Mouse (Mus musculus) layer of hippocampus, postnatal 36 days (tissue): ENCODE measurements around the gene Atp13a3. TPM values are rescaled to one million over a fixed set of nuclear protein-coding genes. Genes with fewer than 3 reads are reported as not detected.
"Not testable (repeated sequence)": the region's sequence is repeated elsewhere in the genome, so short reads cannot be mapped to it uniquely, and the experiment has no call there.

Source experiments
- DNase-seq, 2 experiments: peaks; one replicate each; pipeline ENCODE4 v3.0.0; 2022
- total RNA-seq, 2 experiments: library from RNA; stranded (reverse); gene quantifications; 2 replicates each; pipeline ENCODE4 v1.2.3; 2021

The Atp13a3 gene
- total RNA-seq, 2 experiments from 2014 or later = 70.7 to 72.1 TPM

GRCm38 (mm10) chr16:30412680-30413079, 6.9 kb upstream of the Atp13a3 start:
- no peak for DNase-seq

DNA sequence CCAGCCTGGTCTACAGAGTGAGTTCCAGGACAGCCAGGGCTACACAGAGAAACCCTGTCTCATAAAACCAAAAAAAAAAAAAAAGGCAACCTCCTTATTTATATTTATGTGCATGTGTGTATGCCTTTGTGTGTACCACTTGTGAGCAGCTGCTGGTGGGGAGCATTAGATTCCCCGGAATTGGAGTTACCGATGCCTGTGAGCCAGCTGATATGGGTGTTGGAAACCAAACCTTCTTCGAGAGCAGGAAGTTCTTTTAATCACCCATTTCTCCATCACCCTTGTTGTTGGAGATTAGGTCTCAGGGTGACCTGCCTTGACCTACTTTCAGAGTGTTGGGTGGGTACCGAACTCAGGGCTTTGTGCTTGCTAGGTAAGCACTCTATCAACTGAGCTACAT, 5.1 kb upstream of the Atp13a3 start:
- no peak for DNase-seq

GRCm38 (mm10) chr16:30407513-30407912, 1.7 kb upstream of the Atp13a3 start:
- no peak for DNase-seq

GRCm38 (mm10) chr16:30403528-30403927, 2.2 kb downstream of the Atp13a3 start:
- DNase-seq = no peak

DNA sequence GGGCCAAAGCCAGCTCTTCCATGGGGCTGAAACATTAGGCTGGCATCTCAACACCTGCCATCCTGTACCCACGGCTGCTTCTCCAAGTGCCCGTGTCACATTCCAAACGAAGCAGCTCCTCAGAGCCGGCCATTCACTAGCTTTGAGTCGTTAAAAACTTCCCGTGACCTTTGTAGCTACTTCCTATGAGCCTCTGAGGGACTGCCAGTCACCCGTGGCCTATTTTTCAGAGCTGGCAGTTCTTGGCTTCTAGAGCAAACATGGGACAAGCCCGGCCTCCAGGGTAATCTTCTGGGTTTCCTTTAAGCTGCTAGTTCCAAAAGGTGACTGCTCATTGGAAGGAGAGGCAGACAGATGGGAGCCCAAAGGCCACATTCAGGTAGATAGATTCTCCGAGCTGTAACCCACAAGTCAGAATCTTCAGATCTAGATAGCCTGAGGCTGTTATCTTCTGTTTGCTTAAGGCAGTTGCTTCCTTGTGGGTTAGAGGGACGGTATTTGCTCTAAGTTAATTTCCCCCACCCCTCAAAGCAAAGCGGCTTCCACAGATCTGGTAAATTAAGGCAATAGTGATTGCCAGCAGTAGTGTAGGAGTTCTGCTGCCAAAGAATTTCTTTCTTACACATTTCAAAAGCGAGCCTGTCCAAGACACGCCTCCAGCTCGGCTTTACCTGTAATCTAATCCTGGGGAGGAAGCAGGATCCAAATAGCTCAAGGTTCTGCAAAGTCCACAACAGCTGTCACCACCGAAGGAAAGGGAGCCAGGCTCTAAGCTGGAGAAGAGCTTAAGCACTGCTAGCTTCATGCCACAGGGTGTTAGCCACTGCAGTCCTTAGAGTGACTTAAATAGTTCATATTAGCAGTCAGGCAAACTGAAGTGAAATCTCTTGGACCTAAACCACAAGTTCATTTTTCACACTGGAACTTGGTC, 8.4 kb downstream of the Atp13a3 start:
- DNase-seq = no peak

DNA sequence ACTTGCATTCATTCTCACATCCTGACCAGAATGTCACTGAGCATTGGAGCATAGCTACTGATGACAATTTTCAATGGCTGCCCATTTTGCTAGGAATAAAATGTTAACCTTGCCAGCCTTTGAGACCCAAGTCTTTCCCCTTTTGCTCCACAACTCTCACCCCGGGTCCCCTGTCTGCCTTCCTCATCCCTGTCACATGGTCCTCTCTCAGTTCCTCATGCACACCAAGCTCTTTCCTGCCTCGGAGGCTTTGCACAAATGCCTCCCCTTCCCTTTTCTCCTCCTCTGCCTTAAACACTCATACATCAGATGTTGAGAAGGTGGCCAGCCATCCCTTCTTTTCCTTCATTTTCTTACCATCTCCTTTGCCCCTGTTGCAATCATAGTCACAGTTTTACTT, 10.6 kb downstream of the Atp13a3 start:
- DNase-seq = no peak

DNA sequence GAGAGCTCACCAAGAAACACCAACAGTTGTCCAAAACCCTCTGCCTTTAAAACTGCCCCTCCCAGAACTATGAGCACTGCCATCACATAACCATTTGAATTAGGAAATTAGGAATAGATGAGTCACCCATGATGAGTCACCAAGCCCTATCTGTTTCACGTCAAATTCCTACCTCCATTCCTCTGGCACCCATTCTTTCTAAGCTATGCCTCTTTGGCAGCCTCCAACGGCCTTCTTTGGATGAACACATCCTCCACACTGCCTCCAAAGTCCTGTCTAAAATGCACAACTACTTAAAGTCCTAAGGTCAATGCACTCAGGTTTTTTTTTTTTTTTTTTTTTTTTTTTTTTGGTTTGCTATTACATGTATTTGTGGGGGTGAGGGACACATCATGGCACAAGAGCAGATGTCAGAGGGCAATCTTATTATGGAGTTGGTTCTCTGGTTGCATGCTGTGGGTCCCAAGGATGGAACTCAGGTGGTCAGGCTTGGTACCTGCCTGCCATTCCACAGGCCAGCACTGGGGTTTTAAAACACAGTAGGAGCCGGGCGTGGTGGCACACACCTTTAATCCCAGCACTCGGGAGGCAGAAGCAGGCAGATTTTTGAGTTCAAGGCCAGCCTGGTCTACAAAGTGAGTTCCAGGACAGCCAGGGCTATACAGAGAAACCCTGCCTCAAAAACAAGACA, 15.0 kb downstream of the Atp13a3 start:
- no peak for DNase-seq

DNA sequence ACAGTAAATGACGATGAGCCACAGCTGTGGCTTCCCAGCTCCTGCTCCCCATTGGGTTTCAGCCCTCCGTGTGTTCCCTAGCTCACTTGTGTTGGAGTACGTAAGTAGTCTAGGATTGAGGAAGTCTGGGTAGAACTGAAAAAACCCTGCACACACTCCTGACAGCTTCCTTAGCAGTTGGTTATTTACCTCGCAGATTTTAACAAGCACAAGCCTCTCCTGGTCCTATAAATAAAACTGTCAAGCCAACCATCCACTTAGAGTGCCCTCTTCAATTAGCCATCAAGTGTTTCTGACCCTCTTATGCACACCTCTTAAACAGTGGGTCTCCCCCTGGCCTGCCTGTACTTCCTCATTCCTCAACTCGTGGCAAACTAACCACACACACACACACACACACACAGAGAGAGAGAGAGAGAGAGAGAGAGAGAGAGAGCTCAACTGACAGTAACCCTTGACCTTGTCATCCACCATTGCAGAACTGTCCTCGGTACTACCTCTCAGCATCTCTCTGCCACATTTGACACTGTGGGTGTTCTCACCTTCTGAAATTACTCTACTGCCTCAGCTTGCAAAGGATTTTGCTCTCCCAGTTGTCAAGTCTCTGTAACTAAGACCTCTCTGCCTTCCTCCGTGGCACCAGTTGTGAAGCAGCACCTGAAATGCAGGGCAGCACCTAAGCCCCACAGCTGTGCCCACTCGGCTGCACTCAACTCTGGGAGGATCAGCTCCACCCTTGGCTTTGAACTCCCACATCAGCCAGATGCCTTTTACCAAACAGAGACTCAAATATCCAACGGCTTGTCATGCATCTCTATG, 15.7 kb downstream of the Atp13a3 start:
- no peak for DNase-seq

GRCm38 (mm10) chr16:30389210-30389684, 16.5 kb downstream of the Atp13a3 start:
- no peak for DNase-seq

- peak; percentile 88 to 89 for DNase-seq
These were observed 17.1 kb downstream of the Atp13a3 start for GRCm38 (mm10) chr16:30388522-30389209.

DNA sequence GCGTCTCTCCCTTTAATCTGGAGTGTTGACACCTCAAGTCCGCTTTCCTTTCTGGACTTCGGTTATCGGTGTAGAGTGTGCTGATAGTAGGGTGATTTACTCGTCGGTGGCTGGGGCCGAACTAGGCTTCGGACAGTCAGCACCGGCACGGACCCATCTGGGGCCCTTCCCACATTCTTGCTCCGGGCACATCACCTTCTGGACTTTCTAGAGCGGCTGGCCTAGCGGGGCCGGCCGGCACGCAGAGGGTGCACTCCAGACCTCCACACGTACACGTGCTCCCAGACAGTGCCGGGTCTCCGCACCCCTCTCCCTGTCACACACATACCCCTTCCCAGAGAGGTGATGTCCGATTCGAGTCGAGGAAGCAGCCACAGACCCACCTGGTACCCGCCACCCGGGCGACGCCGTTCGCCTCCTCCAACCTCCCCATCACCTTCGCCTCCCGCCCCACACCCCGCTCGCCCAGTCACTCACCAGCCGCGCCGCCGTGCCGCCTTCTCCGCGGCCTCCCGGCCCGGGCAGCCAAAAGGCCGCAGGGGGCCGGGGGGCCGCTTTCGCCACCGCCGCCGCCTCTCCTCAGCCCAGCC, 17.8 kb downstream of the Atp13a3 start:
- DNase-seq = peak; percentile 18 to 23

GRCm38 (mm10) chr16:30386911-30387439, 18.8 kb downstream of the Atp13a3 start:
- DNase-seq = no peak

DNA sequence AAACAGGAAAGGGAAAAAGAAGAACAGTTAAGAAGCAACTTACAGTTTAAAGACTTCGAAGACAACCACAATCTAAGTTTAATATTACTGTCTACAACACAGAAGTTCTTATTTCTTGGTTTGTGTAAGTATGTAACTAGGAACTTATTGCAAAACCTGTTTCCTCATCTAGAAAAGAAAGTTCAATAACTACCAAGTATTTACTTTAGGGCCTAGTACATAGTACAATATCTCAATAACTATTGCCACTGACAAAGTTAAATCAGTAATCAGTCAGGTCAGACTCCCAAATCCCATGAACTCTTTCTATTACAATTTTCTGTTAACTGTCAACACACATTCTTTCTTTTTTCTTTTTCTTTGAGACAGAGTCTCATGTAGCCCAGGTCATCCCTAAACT, 20.2 kb downstream of the Atp13a3 start:
- no peak for DNase-seq

- DNase-seq = no peak
These were observed 29.5 kb downstream of the Atp13a3 start for GRCm38 (mm10) chr16:30376237-30376636.

DNA sequence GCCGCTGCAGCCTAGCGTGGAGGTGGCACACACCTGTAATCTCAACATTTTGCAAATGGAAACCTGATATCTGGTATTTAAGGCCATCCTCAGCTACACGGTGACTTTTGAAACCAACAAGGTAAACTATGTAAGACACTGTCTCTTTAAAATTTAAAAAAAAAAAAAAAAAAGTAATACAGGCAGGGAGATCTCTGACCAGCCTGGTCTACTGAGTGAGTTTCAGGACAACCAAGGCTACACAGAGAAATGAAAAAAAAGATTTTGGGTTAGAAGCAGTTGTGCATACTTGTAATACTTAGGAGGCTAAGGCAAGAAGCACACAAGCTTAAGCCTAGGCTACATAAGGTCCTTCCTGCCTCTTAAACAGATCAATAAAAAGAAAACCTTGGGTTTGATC, 30.8 kb downstream of the Atp13a3 start:
- no peak for DNase-seq

GRCm38 (mm10) chr16:30374266-30374665, 31.5 kb downstream of the Atp13a3 start:
- DNase-seq = no peak

DNA sequence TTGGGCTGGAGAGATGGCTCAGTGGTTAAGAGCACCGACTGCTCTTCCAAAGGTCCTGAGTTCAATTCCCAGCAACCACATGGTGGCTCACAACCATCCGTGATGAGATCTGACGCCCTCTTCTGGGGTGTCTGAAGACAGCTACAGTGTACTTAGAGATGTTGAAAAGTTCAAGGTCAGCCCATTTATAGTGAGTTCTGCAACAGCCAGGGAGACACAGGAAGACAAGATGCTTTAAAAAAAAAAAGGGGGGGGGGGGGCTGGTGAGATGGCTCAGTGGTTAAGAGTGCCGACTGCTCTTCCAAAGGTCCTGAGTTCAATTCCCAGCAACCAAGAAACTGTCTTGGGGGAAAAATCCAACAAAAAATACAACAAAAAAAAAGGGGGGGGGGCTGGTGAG, 32.5 kb downstream of the Atp13a3 start:
- not testable (repeated sequence) for DNase-seq

- DNase-seq = no peak
These were observed 38.4 kb downstream of the Atp13a3 start for GRCm38 (mm10) chr16:30367395-30367794.

DNA sequence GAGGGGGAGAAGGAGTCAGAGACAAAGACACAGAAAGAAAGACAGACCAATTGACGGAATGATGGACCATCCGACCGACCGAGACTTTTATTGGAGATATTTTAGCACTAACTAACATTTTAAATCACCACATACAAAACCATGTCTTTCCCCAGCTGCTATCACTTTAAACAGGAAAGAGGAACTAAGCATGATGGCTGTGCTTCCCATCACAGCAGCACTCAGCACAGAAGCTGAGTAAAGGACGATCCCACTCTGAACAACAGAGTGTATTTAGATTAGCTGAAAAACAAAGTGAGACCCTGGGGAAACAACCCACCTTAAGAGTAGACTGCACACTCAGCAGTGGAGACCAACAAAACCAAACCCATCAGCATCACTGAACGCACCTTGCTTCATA, 41.2 kb downstream of the Atp13a3 start:
- no peak for DNase-seq

DNA sequence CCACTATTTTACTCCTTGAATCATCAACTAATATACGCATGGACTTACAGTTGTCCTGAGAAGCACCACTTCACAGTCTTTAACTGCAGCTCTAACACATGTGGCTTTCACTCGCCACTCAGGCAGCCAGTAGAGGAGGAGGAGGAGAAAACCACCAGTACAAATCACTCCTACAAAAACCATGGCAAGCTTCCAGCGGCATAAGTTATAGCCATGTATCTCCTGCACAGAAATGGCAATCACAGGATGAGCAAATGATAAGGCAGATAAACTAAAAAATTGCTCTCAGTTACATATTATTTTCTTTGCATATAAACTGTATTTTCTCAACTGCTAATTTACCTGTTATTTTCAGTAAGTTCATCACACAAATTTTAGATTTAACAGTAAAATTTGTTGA, 43.2 kb downstream of the Atp13a3 start:
- no peak for DNase-seq

GRCm38 (mm10) chr16:30353489-30353888, 52.3 kb downstream of the Atp13a3 start:
- not testable (repeated sequence) for DNase-seq
